Mouse (Mus musculus): ENCODE measurements around the gene Olfr1224-ps1. TPM values are rescaled to one million over a fixed set of nuclear protein-coding genes. Genes with fewer than 3 reads are reported as not detected.
"Not testable (repeated sequence)": the region's sequence is repeated elsewhere in the genome, so short reads cannot be mapped to it uniquely, and the experiment has no call there.

Gene Olfr1224-ps1
- total RNA-seq (2021) = not detected

GRCm38 (mm10) chr2:89163991-89164390 is at the start of gene Olfr1224-ps1:
Olfr1224-ps1 (minus strand) TSS chr2:89164091.
- DNase-seq (ENCODE audit: extremely low spot score in 1 of 2, low spot score in 2 of 2); intact Hi-C loops (cut with DNase I): not testable (repeated sequence)

GRCm38 (mm10) chr2:89199948-89200347 is 36.1 kb upstream of the Olfr1224-ps1 start, which contains the start of gene Olfr1226:
Olfr1226 (minus strand) TSS chr2:89200048.
- no peak for DNase-seq (ENCODE audit: extremely low spot score in 1 of 2, low spot score in 2 of 2)
- intact Hi-C loops (cut with DNase I) = no loop called here

GRCm38 (mm10) chr2:89196325-89196982 is 32.6 kb upstream of the Olfr1224-ps1 start:
- intact Hi-C loops (cut with DNase I) = no loop called here

GRCm38 (mm10) chr2:89174569-89174968 is 10.7 kb upstream of the Olfr1224-ps1 start, which contains the start of gene Olfr1225:
Olfr1225 (minus strand) TSS chr2:89174669.
- intact Hi-C loops (cut with DNase I) = no loop called here
- no peak for DNase-seq (ENCODE audit: extremely low spot score in 1 of 2, low spot score in 2 of 2)

More at GRCm38 (mm10) chr2:89196325-89196982, 32.6 kb upstream of the Olfr1224-ps1 start:
- no peak for DNase-seq (ENCODE audit: extremely low spot score in 1 of 2, low spot score in 2 of 2)

GRCm38 (mm10) chr2:89164711-89165110 is 820 bp upstream of the Olfr1224-ps1 start:
- DNase-seq (ENCODE audit: extremely low spot score in 1 of 2, low spot score in 2 of 2); intact Hi-C loops (cut with DNase I): not testable (repeated sequence)

DNA sequence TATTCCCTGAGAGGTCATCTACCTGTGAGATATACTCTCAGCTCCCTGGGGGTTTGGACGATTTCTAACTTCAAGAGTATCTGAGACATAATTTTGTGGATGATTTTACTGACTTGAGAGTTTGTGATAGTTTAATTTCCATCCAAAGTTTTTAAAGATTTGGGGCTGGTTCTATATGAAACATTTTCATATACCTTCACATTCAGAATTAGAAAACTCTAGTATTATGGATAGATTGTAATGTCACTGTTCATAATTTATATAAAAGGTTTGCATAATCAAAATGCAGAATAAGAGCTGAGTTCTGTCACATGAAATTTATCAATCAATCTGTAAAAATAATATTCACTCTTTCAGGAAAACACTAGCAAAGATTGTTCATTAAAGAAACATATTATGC is 12.4 kb downstream of the Olfr1224-ps1 start, which contains the start of gene Olfr1223:
Gene Olfr1223, minus strand, starts transcription at position 101 of the 400 bp plus-strand sequence.
- intact Hi-C loops (cut with DNase I) = no loop called here
- DNase-seq (ENCODE audit: extremely low spot score in 1 of 2, low spot score in 2 of 2) = no peak

- intact Hi-C loops (cut with DNase I) = no loop called here
- no peak for DNase-seq (ENCODE audit: extremely low spot score in 1 of 2, low spot score in 2 of 2)
These were observed 30.9 kb downstream of the Olfr1224-ps1 start, which contains the start of gene Olfr1222 for GRCm38 (mm10) chr2:89132954-89133353. Olfr1222 (minus strand) TSS chr2:89133054.

DNA sequence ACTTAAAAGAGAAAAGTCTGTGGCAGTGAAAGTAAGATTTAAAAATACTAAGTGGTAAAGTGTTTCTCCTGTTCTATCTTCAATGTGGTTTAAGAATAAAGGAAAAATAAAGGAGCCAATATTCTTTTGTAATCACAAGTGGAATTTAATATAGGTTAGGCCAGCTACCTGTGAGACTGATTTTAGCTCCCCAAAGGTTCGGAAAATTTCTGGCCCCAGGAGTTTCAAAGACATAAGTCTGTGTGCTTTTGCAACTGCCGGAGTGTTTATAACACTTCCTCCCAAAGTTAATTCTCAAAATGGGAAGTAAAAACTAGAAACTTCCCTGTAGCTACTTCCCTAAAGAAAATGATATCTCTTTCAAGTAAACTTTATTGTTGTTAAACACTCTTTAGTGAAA is 46.7 kb downstream of the Olfr1224-ps1 start, which contains the start of gene Olfr1221:
Gene Olfr1221, minus strand, starts transcription at position 101 of the 400 bp plus-strand sequence.
- intact Hi-C loops (cut with DNase I) = no loop called here
- DNase-seq (ENCODE audit: extremely low spot score in 1 of 2, low spot score in 2 of 2) = no peak

DNA sequence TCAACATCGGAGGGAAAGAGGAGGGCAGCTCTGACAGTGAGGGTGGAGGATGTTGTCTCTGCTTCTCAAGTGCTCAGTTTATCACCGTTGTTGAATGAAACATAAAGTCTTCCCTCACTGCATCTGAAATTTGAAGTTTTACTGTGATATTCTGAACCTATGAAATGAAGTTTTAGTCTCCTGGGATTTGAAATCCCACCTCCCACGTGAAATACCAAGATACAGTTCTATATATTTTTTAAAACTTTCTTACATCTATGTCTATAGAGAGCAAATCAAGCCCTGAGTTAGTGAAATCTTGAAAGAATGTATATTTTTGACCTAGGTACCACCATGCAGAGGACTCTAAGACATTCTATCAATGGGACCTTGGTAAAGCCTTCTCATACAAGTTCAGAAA is 57.2 kb downstream of the Olfr1224-ps1 start, which contains the start of gene Olfr1220:
Gene Olfr1220, minus strand, starts transcription at position 101 of the 400 bp plus-strand sequence.
- DNase-seq (ENCODE audit: extremely low spot score in 1 of 2, low spot score in 2 of 2) = no peak
- intact Hi-C loops (cut with DNase I) = no loop called here

DNA sequence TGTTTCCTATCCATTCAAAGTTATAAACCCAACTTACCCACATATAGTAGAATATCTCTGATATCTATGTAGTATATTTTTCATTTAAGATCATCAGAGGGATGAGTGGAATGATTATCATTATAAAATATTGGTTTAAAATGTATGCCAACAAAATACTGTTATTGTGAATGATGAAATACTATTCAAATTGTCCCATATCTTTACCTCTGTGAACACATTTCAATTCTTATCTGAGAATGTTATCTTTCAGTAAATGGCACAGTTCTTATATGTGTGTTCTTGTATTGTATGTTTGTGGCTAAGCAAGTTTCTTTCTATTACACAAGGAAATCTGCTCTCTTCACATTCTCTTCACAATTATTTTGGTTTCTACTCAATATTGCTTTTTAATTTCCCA is 58.2 kb downstream of the Olfr1224-ps1 start:
- no peak for DNase-seq (ENCODE audit: extremely low spot score in 1 of 2, low spot score in 2 of 2)
- intact Hi-C loops (cut with DNase I) = no loop called here

Other genes starting within 250 kb of the Olfr1224-ps1 start
- not detected for gene Olfr1209, start 248.9 kb downstream of the Olfr1224-ps1 start, total RNA-seq (2021)
- not detected for gene Olfr1211, start 226.0 kb downstream of the Olfr1224-ps1 start, total RNA-seq (2021)
- gene Olfr1212, start 210.1 kb downstream of the Olfr1224-ps1 start, total RNA-seq (2021) = not detected
- gene Gm13762, start 183.8 kb downstream of the Olfr1224-ps1 start, total RNA-seq (2021) = not detected
- gene Olfr1214, start 171.4 kb downstream of the Olfr1224-ps1 start, total RNA-seq (2021) = not detected
- gene Olfr1215, start 157.1 kb downstream of the Olfr1224-ps1 start, total RNA-seq (2021) = not detected
- not detected for gene Olfr1216, start 145.8 kb downstream of the Olfr1224-ps1 start, total RNA-seq (2021)
- gene Olfr1217, start 132.0 kb downstream of the Olfr1224-ps1 start, total RNA-seq (2021) = not detected
- gene Olfr1218, start 102.9 kb downstream of the Olfr1224-ps1 start, total RNA-seq (2021) = not detected
- not detected for gene Olfr1219, start 80.6 kb downstream of the Olfr1224-ps1 start, total RNA-seq (2021)
- gene Olfr1220, start 57.3 kb downstream of the Olfr1224-ps1 start, total RNA-seq (2021) = not detected
- gene Olfr1221, start 46.8 kb downstream of the Olfr1224-ps1 start, total RNA-seq (2021) = not detected
- gene Olfr1222, start 31.0 kb downstream of the Olfr1224-ps1 start, total RNA-seq (2021) = not detected
- gene Olfr1223, start 12.5 kb downstream of the Olfr1224-ps1 start, total RNA-seq (2021) = not detected
- gene Olfr1225, start 10.6 kb upstream of the Olfr1224-ps1 start, total RNA-seq (2021) = not detected
- gene Olfr1226, start 36.0 kb upstream of the Olfr1224-ps1 start, total RNA-seq (2021) = not detected
- gene Olfr1228, start 90.0 kb upstream of the Olfr1224-ps1 start, total RNA-seq (2021) = not detected
- gene Olfr1229, start 123.9 kb upstream of the Olfr1224-ps1 start, total RNA-seq (2021) = not detected
- not detected for gene Olfr1230, start 133.2 kb upstream of the Olfr1224-ps1 start, total RNA-seq (2021)
- gene Olfr1231, start 143.0 kb upstream of the Olfr1224-ps1 start, total RNA-seq (2021) = not detected
- not detected for gene Olfr1232, start 165.6 kb upstream of the Olfr1224-ps1 start, total RNA-seq (2021)
- not detected for gene Olfr1233, start 178.3 kb upstream of the Olfr1224-ps1 start, total RNA-seq (2021)
- not detected for gene Olfr1234, start 200.8 kb upstream of the Olfr1224-ps1 start, total RNA-seq (2021)
- not detected for gene Olfr1238, start 245.6 kb upstream of the Olfr1224-ps1 start, total RNA-seq (2021)

Data from left cerebral cortex, postnatal 10 days (tissue).